Mouse (Mus musculus) urinary bladder, postnatal 0 days (tissue): ENCODE data around the gene Llcfc1. TPM values are rescaled to one million over a fixed set of nuclear protein-coding genes. Genes with fewer than 3 reads are reported as not detected.

ENCODE experiments used
- polyA plus RNA-seq: library from polyadenylated mRNA; unstranded; fragments of >200 nt; fragmentation: Nextera tagmentation; extraction: Ambion mirVana; gene quantifications from 2 replicates; pipeline ENCODE4 v1.2.1, GENCODE M21; 2015

Llcfc1 gene
- polyA plus RNA-seq: not detected in 2 replicates

DNA sequence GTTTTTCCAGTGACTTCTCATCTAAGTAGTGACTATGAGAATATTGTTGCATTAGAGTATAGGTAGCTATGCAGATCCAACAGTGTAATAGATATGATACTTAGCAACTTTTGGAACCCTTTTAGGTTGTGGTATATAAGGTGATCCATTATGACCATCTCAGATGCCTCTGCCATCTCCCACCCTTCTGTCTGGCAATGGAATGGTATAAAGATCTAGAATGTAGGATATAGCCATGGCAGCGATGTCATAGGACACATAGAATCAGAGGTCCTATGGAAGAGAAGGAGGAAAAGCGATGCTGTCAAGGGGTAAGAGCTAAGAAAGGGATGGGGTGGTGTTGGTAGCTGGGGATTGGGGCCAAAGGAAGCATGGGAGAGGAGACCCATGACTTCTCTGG is at the start of gene Llcfc1:
Llcfc1 (plus strand) TSS at position 301 of the 400 bp plus-strand sequence.

GRCm38 (mm10) chr6:41636178-41636577 is 48.1 kb upstream of the Llcfc1 start, which contains the start of gene Trpv6:
Gene Trpv6 (minus strand): TSS chr6:41636405.

DNA sequence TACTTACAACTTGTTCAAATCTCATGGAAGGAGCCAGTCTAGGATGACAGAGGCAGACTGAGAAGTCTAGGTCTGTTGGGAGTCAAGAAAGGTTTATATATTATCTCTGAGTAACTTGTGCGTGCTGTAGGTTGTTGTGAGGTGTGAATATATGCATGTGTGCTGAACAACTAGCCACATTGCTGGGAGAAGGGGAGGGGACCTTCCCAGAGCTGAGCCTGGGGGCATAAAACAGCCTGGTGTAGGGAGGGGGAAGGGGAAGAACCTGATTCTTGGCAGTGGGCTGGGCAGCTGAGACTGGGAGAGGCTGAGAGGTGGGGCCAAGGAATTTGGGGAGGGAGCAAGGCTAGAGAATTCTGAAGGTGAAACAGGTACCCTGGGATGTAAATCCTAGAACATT is 3.6 kb upstream of the Llcfc1 start, which contains the start of gene Trpv5:
Trpv5 (minus strand) TSS at position 101 of the 400 bp plus-strand sequence.

DNA sequence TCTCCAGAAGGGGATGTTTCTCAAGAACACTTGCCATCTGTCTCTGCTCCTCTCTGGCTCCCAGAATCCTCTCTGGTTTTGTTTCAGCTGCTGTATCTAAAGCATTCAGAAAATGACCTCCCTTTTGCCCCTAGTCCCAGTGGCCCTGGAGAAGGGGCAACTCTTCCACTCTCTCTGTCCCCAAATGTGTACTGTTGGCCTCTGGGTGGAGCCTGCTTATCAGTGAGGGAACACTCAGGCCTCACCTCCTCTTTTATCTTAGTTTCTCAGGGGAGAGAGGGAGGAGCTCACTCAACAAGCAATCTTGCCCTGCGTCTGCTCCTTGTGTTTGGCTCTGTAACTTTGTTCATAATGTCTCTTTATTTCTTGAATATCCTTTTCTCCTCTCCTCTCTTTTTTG is 19.9 kb downstream of the Llcfc1 start, which contains the start of gene Kel:
Kel (minus strand) TSS at position 217 of the 400 bp plus-strand sequence.

Other genes starting within 250 kb of the Llcfc1 start
- gene Gm10334, start 238.3 kb upstream of the Llcfc1 start, polyA plus RNA-seq: not detected in 2 replicates
- not detected in 2 replicates for gene Prss1, start 225.5 kb upstream of the Llcfc1 start, polyA plus RNA-seq
- not detected in 2 replicates for gene Prss2, start 162.6 kb upstream of the Llcfc1 start, polyA plus RNA-seq
- gene Ephb6, start 78.9 kb upstream of the Llcfc1 start, polyA plus RNA-seq: 4.4 and 4.6 TPM in 2 replicates
- gene Trpv6, start 48.0 kb upstream of the Llcfc1 start, polyA plus RNA-seq: 0.12 and 0.24 TPM in 2 replicates
- not detected in 2 replicates for gene Trpv5, start 3.7 kb upstream of the Llcfc1 start, polyA plus RNA-seq
- 0.39 and 0.89 TPM in 2 replicates for gene Kel, start 19.9 kb downstream of the Llcfc1 start, polyA plus RNA-seq
- gene Olfr459, start 90.7 kb downstream of the Llcfc1 start, polyA plus RNA-seq: not detected in 2 replicates
- gene Pip, start 163.1 kb downstream of the Llcfc1 start, polyA plus RNA-seq: not detected in 2 replicates
- gene Sval2, start 168.6 kb downstream of the Llcfc1 start, polyA plus RNA-seq: not detected in 2 replicates